Mouse (Mus musculus): Measurements from ENCODE around the gene Diras2. TPM values are rescaled to one million over a fixed set of nuclear protein-coding genes. Genes with fewer than 3 reads are reported as not detected.

The Diras2 gene
- total RNA-seq, 1 experiment, result 0.76 TPM

GRCm38 (mm10) chr13:52459982-52460381 lies 71.1 kb downstream of the Diras2 start:
- no peak overlapping the region for H3K4me3 ChIP-seq (ENCODE audit: insufficient read depth in 1 of 2, low read depth in 1 of 2, low read length in 2 of 2, poor library complexity in 1 of 2, severe bottlenecking in 1 of 2)
- H3K27ac ChIP-seq (ENCODE audit: insufficient read depth, low read depth, low read length, poor library complexity, severe bottlenecking), result no peak overlapping the region
- H3K9me3 ChIP-seq (ENCODE audit: control insufficient read depth, insufficient read depth, low read depth, low read length), result no peaks in the 10 kb centered on the region
- peaks cover 0 to 5% of the 10 kb centered on the region in 2 experiments; a peak in 3 of 4 replicates for H3K4me1 ChIP-seq (ENCODE audit: control insufficient read depth in 2 of 2, insufficient read depth in 2 of 2, low read length in 2 of 2, poor library complexity in 1 of 2)
- in situ Hi-C loops (cut with MboI; ENCODE audit: low sequenced_read_pairs in 2 of 2, unreplicated experiment in 2 of 2), result no loop called here
- no peaks in the 10 kb centered on the region for H3K36me3 ChIP-seq (ENCODE audit: control insufficient read depth, insufficient read depth, low read length, poor library complexity, severe bottlenecking)
- no peak for DNase-seq (ENCODE audit: low read depth, low spot score)
- H3K9ac ChIP-seq (ENCODE audit: insufficient read depth, low read depth, low read length, poor library complexity, severe bottlenecking), result no peak overlapping the region
- TF ChIP-seq ZNF384 (IDR thresholded peaks at IDR 0.05; ENCODE audit: low read depth, low read length) (no peak), CHD2 (IDR thresholded peaks at IDR 0.05; ENCODE audit: low read depth, low read length) (no peak), HCFC1 (IDR thresholded peaks at IDR 0.05; ENCODE audit: borderline replicate concordance, insufficient read depth, low read length) (no peak), ZC3H11A (IDR thresholded peaks at IDR 0.05; ENCODE audit: borderline replicate concordance, low read depth, low read length) (no peak), MAFK (IDR thresholded peaks at IDR 0.05; ENCODE audit: insufficient read depth, low read depth, low read length) (no peak)

- H3K9ac ChIP-seq (ENCODE audit: insufficient read depth, low read depth, low read length, poor library complexity, severe bottlenecking), result no peak overlapping the region
- in situ Hi-C loops (cut with MboI; ENCODE audit: low sequenced_read_pairs in 2 of 2, unreplicated experiment in 2 of 2), result no loop called here
- no peaks in the 10 kb centered on the region for H3K36me3 ChIP-seq (ENCODE audit: control insufficient read depth, insufficient read depth, low read length, poor library complexity, severe bottlenecking)
- no peak for DNase-seq (ENCODE audit: low read depth, low spot score)
- H3K27ac ChIP-seq (ENCODE audit: insufficient read depth, low read depth, low read length, poor library complexity, severe bottlenecking), result no peak overlapping the region
- peaks cover 0 to 5% of the 10 kb centered on the region in 2 experiments; a peak in 3 of 4 replicates for H3K4me1 ChIP-seq (ENCODE audit: control insufficient read depth in 2 of 2, insufficient read depth in 2 of 2, low read length in 2 of 2, poor library complexity in 1 of 2)
- no peak for TF ChIP-seq MAFK (IDR thresholded peaks at IDR 0.05; ENCODE audit: insufficient read depth, low read depth, low read length)
- TF ChIP-seq ZC3H11A (IDR thresholded peaks at IDR 0.05; ENCODE audit: borderline replicate concordance, low read depth, low read length), result no peak
- no peak for TF ChIP-seq HCFC1 (IDR thresholded peaks at IDR 0.05; ENCODE audit: borderline replicate concordance, insufficient read depth, low read length)
- TF ChIP-seq CHD2 (IDR thresholded peaks at IDR 0.05; ENCODE audit: low read depth, low read length), result no peak
- no peak for TF ChIP-seq ZNF384 (IDR thresholded peaks at IDR 0.05; ENCODE audit: low read depth, low read length)
- no peak overlapping the region for H3K4me3 ChIP-seq (ENCODE audit: insufficient read depth in 1 of 2, low read depth in 1 of 2, low read length in 2 of 2, poor library complexity in 1 of 2, severe bottlenecking in 1 of 2)
- H3K9me3 ChIP-seq (ENCODE audit: control insufficient read depth, insufficient read depth, low read depth, low read length), result no peaks in the 10 kb centered on the region
Observed at GRCm38 (mm10) chr13:52457889-52458324, 73.2 kb downstream of the Diras2 start.

GRCm38 (mm10) chr13:52457177-52457888 lies 73.7 kb downstream of the Diras2 start:
- H3K9me3 ChIP-seq (ENCODE audit: control insufficient read depth, insufficient read depth, low read depth, low read length), result no peaks in the 10 kb centered on the region
- H3K4me3 ChIP-seq (ENCODE audit: insufficient read depth in 1 of 2, low read depth in 1 of 2, low read length in 2 of 2, poor library complexity in 1 of 2, severe bottlenecking in 1 of 2), result no peak overlapping the region
- peaks cover 0 to 5% of the 10 kb centered on the region in 2 experiments; a peak in 3 of 4 replicates for H3K4me1 ChIP-seq (ENCODE audit: control insufficient read depth in 2 of 2, insufficient read depth in 2 of 2, low read length in 2 of 2, poor library complexity in 1 of 2)
- no peak overlapping the region for H3K27ac ChIP-seq (ENCODE audit: insufficient read depth, low read depth, low read length, poor library complexity, severe bottlenecking)
- in situ Hi-C loops (cut with MboI; ENCODE audit: low sequenced_read_pairs in 2 of 2, unreplicated experiment in 2 of 2), result no loop called here
- TF ChIP-seq ZC3H11A (IDR thresholded peaks at IDR 0.05; ENCODE audit: borderline replicate concordance, low read depth, low read length), result no peak
- TF ChIP-seq ZNF384 (IDR thresholded peaks at IDR 0.05; ENCODE audit: low read depth, low read length), result no peak
- TF ChIP-seq CHD2 (IDR thresholded peaks at IDR 0.05; ENCODE audit: low read depth, low read length), result no peak
- no peak for TF ChIP-seq HCFC1 (IDR thresholded peaks at IDR 0.05; ENCODE audit: borderline replicate concordance, insufficient read depth, low read length)
- no peak for TF ChIP-seq MAFK (IDR thresholded peaks at IDR 0.05; ENCODE audit: insufficient read depth, low read depth, low read length)
- DNase-seq (ENCODE audit: low read depth, low spot score), result no peak
- no peaks in the 10 kb centered on the region for H3K36me3 ChIP-seq (ENCODE audit: control insufficient read depth, insufficient read depth, low read length, poor library complexity, severe bottlenecking)
- no peak overlapping the region for H3K9ac ChIP-seq (ENCODE audit: insufficient read depth, low read depth, low read length, poor library complexity, severe bottlenecking)

GRCm38 (mm10) chr13:52455329-52455728 lies 75.8 kb downstream of the Diras2 start:
- DNase-seq (ENCODE audit: low read depth, low spot score), result no peak
- Histone ChIP-seq H3K4me3 (ENCODE audit: insufficient read depth in 1 of 2, low read depth in 1 of 2, low read length in 2 of 2, poor library complexity in 1 of 2, severe bottlenecking in 1 of 2) (no peak overlapping the region), H3K27ac (ENCODE audit: insufficient read depth, low read depth, low read length, poor library complexity, severe bottlenecking) (no peak overlapping the region), H3K9me3 (ENCODE audit: control insufficient read depth, insufficient read depth, low read depth, low read length) (no peaks in the 10 kb centered on the region), H3K9ac (ENCODE audit: insufficient read depth, low read depth, low read length, poor library complexity, severe bottlenecking) (no peak overlapping the region), H3K4me1 (ENCODE audit: control insufficient read depth in 2 of 2, insufficient read depth in 2 of 2, low read length in 2 of 2, poor library complexity in 1 of 2) (peaks cover 0 to 5% of the 10 kb centered on the region in 2 experiments; a peak in 3 of 4 replicates), H3K36me3 (ENCODE audit: control insufficient read depth, insufficient read depth, low read length, poor library complexity, severe bottlenecking) (no peaks in the 10 kb centered on the region)
- in situ Hi-C loops (cut with MboI; ENCODE audit: low sequenced_read_pairs in 2 of 2, unreplicated experiment in 2 of 2), result no loop called here
- TF ChIP-seq HCFC1 (IDR thresholded peaks at IDR 0.05; ENCODE audit: borderline replicate concordance, insufficient read depth, low read length) (no peak), CHD2 (IDR thresholded peaks at IDR 0.05; ENCODE audit: low read depth, low read length) (no peak), ZC3H11A (IDR thresholded peaks at IDR 0.05; ENCODE audit: borderline replicate concordance, low read depth, low read length) (no peak), ZNF384 (IDR thresholded peaks at IDR 0.05; ENCODE audit: low read depth, low read length) (no peak)

Data from ES-E14 (cell line).